Mouse (Mus musculus) cortical plate, adult 2 months (tissue): ENCODE measurements around the gene Tpo.
A peak's percentile ranks its signal among the peaks of the same experiment; 100 is the strongest.

Source experiments
- CTCF ChIP-seq: fragments of 200-500 bp; IDR thresholded peaks from 2 replicates; pipeline ENCODE4 v1.5.1; 2011; ENCODE audit warnings: mild to moderate bottlenecking, control low read depth, low read length; ENCODE audit not compliant: insufficient read depth; ENCODE audit errors: extremely low read depth
- POLR2A ChIP-seq: fragments of 200-500 bp; IDR thresholded peaks from 2 replicates; pipeline ENCODE4 v1.6.1; 2011; ENCODE audit warnings: mild to moderate bottlenecking, low read length, control low read depth; ENCODE audit not compliant: insufficient read depth; ENCODE audit errors: extremely low read depth

GRCm38 (mm10) chr12:30040150-30040549, 92.3 kb downstream of the Tpo start:
- TF ChIP-seq CTCF (peak; percentile 68), POLR2A (no peak)
